In genomic region chr8:70201417-70201816, GRCm38 (mm10) we compare ENCODE assay signal across 1 mouse cellular context.
TF ChIP-seq lines count a peak whose summit lies in the region.

No protein-coding gene starts in this region.

TF ChIP-seq in MEL, 35 proteins besides CTCF, POLR2A, EP300 and RAD21:
- TF ChIP-seq TAL1 (IDR thresholded peaks at IDR 0.05; ENCODE audit: low read length) (peak; percentile 96), HCFC1 (IDR thresholded peaks at IDR 0.05; ENCODE audit: low read depth, low read length) (no peak), MEF2A (IDR thresholded peaks at IDR 0.05; ENCODE audit: extremely low read depth, insufficient replicate concordance, low read depth, low read length, poor library complexity, severe bottlenecking) (no peak), JUND (IDR thresholded peaks at IDR 0.05; ENCODE audit: low read depth, low read length) (no peak), KAT2A (conservative IDR thresholded peaks at IDR 0.05; ENCODE audit: low read depth, low read length) (no peak), ZNF384 (IDR thresholded peaks at IDR 0.05; ENCODE audit: low read depth, low read length) (no peak), GABPA (IDR thresholded peaks at IDR 0.05; ENCODE audit: low read depth, low read length) (no peak), MAX (IDR thresholded peaks at IDR 0.05; ENCODE audit: low read length) (no peak), ETS1 (IDR thresholded peaks at IDR 0.05; ENCODE audit: low read depth, low read length) (peak; percentile 52; the same call in 1 of the 2 replicates), POLR2AphosphoS5 (IDR thresholded peaks at IDR 0.05; ENCODE audit: borderline replicate concordance, low read depth, low read length) (no peak), SIN3A (IDR thresholded peaks at IDR 0.05; ENCODE audit: low read length) (peak; percentile 56; the same call in 1 of the 2 replicates), UBTF (IDR thresholded peaks at IDR 0.05; ENCODE audit: borderline replicate concordance, insufficient read depth, low read depth, low read length) (no peak), MAZ (IDR thresholded peaks at IDR 0.05; ENCODE audit: low read depth, low read length) (no peak), TCF12 (IDR thresholded peaks at IDR 0.05; ENCODE audit: low read depth, low read length) (peak; percentile 88), TBP (IDR thresholded peaks at IDR 0.05; ENCODE audit: low read depth, low read length) (no peak), BHLHE40 (IDR thresholded peaks at IDR 0.05; ENCODE audit: borderline replicate concordance, low read depth, low read length) (no peak), CHD2 (IDR thresholded peaks at IDR 0.05; ENCODE audit: low read length) (no peak), NRF1 (IDR thresholded peaks at IDR 0.05; ENCODE audit: insufficient read depth, low read depth, low read length, poor library complexity, severe bottlenecking) (no peak), MXI1 (IDR thresholded peaks at IDR 0.05; ENCODE audit: low read depth, low read length) (no peak; the same call in 1 of the 2 replicates), MYB (IDR thresholded peaks at IDR 0.05; ENCODE audit: low read depth, low read length) (no peak), MYC (IDR thresholded peaks at IDR 0.05; ENCODE audit: low read depth, low read length) (no peak), GATA1 (IDR thresholded peaks at IDR 0.05; ENCODE audit: low read depth, low read length) (peak; percentile 81), RCOR1 (IDR thresholded peaks at IDR 0.05; ENCODE audit: low read depth, low read length) (no peak), USF1 (IDR thresholded peaks at IDR 0.05; ENCODE audit: low read depth, low read length) (no peak), USF2 (IDR thresholded peaks at IDR 0.05; ENCODE audit: borderline replicate concordance in 1 of 2, insufficient read depth in 1 of 2, low read depth in 1 of 2, low read length in 2 of 2) (no peak), ZC3H11A (IDR thresholded peaks at IDR 0.05; ENCODE audit: low read depth, low read length) (no peak), NELFE (IDR thresholded peaks at IDR 0.05; ENCODE audit: low read depth, low read length) (no peak)
